Mouse (Mus musculus) liver, postnatal 0 days (tissue): ENCODE results near the gene Gm20388.

Experiments used
- CTCF ChIP-seq: sonication (generic); IDR thresholded peaks from 2 replicates; pipeline ENCODE4 v1.5.1; 2016; ENCODE audit warnings: antibody characterized with exemption, low read depth
- EP300 ChIP-seq: IDR thresholded peaks from 2 replicates; pipeline ENCODE4 v1.6.1; 2016; ENCODE audit warnings: antibody characterized with exemption, low read depth, mild to moderate bottlenecking

DNA sequence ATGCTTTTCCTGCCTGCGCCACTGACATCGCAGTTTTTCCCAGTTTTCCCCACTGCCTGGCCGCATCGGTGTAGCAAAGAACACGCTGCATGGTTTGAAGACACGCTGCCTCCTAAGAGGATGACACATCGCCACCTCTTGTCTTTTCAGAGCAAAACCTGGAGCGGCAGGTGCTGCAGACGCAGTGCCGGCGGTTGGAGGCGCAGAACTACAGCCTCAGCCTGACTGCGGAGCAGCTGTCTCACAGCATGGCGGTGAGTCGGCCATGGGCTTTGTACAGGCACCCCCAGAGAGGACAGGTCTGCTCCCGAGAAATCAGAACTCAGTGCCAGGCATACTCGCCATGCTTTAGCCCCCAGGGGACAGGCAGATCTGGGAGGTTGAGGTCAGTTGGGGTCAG is 667.2 kb downstream of the Gm20388 start:
- TF ChIP-seq CTCF, result no peak
- TF ChIP-seq EP300, result no peak
